Mouse (Mus musculus) spleen, postnatal 36 days (tissue): ENCODE measurements around the gene Ushbp1.
A peak's percentile ranks its signal among the peaks of the same experiment; 100 is the strongest.
"Not testable (repeated sequence)": the region's sequence is repeated elsewhere in the genome, so short reads cannot be mapped to it uniquely, and the experiment has no call there.

Experiments used
- DNase-seq, 2 experiments: peaks; one replicate each; pipeline ENCODE4 v3.0.0; 2022; ENCODE audit warnings: low spot score in 2 of 2, mixed read lengths in 1 of 2

Gene Ushbp1

DNA sequence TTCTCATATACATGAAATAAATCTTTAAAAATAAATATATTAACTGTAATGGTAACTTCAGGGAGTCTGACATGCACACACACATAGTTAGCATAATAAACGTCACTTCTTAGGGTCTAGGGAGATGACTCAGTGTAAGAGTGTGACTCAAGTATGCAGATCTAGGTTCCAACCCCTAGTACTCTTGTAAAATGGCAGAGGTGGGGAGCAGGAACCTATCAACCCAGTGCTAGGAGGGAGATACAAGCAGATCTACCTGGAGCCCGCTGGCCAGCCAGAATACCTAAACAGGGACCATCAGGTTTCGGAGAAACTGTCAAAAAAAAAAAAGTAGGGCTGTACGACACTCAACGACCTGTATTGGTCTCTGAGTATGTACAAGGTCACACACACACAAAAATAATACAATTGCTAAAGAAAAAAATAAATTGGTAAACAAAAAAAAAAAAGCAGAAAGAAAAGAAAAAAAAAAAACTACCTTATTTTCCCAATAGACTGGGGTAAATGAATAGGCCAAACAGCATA is 24.8 kb downstream of the Ushbp1 start:
- no peak for DNase-seq

DNA sequence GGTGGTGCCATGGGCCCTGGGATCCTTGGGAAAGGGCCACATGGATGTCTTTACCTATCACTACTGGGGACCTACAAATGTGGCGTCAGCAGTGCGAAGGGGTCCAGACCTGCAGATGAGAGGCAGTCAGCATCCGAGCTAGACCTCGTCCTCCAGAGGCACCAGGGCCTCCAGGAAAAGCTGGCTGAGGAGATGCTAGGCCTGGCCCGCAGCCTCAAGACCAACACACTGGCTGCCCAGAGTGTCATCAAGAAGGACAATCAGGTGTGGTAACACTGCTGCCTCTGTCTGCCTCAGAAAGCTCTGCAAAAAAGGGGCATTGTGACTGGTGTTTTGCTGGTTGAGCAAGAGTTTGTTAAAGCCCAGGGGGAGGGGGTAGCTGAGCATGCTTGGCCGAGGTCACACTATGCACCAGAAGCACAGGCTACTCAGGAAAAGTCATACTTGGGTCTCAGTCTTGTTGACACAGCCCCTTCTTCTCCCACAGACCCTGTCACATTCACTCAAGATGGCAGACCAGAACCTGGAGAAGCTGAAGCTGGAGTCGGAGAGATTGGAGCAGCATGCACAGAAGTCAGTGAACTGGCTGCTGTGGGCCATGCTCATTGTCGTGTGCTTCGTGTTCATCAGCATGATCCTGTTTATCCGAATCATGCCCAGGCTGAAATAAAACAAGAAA is 26.4 kb downstream of the Ushbp1 start:
- DNase-seq, result no peak

DNA sequence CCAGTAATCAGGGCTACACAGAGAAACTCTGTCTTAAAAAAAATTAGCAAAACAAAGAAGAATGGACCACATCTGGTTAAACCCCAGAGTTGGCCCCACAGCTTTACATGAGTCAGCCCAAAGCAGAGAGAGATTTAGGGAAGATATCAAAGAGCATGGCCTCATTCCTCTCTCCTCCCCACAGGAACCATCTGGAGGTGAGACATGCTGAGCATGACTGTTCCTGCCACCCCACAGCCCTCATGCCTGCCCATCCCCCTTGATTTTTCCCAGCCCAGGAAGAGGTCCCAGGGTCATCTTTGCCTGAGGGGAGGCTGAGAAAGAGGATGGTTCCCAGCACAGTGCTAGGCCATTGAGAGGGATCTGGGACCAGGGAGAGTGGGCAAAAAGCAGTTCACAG is 27.2 kb downstream of the Ushbp1 start:
- DNase-seq, result no peak

DNA sequence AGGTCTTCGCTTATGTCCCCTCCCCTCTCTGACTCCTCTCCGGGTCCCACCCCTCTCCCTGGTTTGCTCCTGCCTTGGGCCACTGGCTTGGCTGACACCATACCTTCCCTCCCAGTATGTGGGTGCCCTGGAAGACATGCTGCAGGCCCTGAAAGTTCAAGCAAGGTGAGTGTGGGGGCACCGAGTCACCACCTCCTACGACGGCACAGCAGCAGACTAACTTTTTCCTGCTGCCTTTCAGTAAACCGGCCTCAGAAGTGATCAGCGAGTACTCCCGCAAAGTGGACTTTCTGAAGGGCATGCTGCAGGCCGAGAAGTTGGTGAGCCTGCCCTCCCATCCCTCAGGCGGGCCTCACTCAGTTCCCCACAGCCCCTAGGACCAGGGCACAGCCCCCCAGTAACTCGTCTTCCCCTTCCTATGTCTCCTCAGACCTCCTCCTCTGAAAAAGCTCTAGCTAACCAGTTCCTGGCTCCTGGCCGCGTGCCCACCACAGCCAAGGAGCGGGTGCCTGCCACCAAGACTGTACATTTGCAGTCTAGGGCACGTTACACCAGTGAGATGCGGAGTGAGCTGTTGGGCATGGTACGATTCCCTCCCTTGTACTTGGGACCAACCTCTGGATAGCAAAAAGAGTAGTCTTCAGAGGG is 27.9 kb downstream of the Ushbp1 start:
- no peak for DNase-seq

DNA sequence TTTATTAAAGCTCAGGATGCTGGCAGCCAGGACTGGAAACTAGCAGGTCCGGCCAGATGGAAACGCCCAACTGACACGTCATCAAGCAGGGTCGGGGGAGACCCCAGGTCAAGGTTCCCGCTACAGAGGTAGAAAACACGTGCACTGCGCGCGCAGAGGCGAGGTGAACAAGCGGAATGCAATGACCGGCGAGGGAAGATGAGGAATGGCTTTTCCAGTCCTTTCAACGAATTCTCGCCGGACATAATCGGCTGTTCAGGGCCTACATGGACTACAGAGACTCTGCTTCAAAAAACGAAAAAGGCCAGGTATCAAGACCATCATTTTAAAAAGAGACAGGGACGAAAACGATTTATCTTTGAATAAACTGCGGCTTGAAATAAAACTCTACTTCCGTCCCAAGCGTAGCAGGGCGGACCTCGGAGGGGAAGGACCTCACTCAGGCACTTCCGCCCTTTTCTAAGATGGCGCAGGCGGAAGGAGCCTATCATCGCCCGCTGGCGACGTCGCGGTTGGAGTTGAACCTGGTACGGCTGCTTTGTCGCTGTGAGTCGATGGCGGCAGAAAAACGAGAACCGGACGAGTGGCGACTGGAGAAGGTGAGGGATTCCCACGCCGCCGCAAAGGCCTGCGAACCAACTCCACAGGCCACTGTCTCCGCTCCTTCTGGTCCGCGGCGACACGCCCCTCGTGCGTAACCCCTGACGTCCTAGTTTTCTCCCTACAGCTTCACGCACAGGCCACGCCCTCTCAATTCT is 28.7 kb downstream of the Ushbp1 start, which contains the start of gene Use1:
Gene Use1 (plus strand): TSS at position 78 of the 758 bp plus-strand sequence.
- peak; percentile 91 to 92 for DNase-seq

DNA sequence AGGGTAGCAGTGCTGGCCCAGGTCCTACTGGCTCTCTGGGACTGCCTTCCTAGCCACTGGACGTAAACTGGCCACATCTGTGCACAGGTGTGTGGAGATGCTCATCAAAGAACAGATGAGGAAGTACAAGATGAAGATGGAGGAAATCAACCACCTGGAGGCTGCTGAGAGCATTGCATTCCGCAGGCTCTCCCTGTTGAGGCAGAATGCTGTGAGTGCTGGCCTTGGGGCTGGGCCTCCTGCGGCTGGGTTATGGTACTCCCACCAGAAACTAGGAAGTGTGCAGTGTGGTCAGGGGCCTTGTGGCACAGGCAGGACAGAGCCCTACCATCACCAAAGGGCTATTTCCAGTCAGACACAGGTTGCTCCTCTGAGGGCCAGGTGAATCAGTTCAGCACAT is 37.6 kb downstream of the Ushbp1 start:
- no peak for DNase-seq

DNA sequence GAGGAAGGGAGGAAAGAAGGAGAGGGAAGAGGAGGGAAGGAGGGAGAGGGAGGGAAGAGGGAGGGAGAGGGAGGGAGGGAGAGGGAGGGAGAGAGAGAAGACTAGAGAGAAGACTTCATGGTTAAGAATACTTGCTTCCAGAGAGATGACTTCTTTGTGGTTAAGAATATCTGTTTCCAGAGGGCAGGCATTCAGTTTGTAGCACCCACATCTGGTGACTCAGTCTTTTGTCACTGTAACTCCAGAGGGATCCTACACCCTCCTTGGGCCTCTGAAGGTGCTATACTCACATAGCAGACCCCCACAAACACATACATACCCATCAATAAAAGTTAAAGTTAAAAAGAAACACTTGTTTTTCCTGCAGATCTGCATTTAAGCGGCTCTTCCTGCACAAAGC is 44.1 kb downstream of the Ushbp1 start:
- DNase-seq, result no peak

DNA sequence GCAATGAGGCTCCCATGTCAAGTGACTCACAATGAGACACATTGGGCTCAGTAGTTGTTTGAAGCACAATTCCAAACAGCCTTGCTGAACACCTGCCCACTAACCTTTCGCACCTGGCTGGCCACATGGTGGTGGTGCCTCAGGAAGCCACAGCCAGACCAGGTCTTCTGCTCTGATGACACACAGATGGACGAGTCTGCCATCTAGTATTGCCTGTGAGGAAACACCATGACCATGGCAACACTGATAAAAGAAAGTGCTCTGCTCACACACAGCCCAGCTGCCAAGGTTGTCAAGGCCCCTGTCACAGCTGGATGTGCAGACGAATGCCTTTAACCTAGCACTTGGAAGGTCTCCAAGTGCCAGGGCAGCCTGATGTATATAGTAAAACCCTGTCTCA is 44.5 kb downstream of the Ushbp1 start:
- DNase-seq, result no peak

DNA sequence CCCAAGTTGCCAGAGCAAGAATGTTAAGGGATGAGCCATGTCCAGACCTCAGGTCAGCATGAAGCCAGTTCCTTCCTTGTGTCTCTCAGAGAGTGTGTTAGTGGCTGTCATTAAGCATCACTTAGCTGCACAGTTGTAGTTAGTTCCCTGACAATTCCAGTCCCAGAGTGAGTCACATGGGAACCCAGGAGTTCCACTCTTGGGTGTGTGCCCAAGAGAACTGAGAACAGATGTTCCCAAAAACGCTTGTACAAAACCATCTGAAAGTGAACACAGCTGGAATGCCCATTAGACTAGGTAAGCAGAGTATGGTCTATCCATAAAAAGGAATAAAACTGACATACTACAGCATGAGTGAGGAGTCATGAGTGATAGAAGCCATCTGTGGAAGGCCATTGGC is 49.0 kb downstream of the Ushbp1 start:
- no peak for DNase-seq

DNA sequence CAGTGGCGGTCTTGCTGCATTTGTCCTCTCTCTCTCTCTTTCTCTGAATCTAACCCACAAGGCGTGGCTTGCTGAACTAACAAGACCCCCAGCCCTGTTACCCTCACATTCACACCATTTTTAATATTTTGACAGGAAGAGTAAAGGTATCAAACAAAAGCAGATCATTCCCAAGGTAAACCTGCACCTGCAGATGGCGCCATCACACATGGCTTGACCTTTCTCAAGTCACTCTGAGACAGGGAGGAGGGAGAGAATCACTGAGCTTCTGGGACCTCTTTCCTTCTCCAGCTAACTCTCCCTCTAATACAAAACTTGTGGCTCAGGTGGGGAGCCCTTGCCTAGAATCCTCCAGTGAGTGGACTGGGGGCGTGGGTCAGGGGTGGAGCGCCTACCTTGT is 55.0 kb downstream of the Ushbp1 start:
- DNase-seq, result peak in 1 of 2 experiments; percentile 31

DNA sequence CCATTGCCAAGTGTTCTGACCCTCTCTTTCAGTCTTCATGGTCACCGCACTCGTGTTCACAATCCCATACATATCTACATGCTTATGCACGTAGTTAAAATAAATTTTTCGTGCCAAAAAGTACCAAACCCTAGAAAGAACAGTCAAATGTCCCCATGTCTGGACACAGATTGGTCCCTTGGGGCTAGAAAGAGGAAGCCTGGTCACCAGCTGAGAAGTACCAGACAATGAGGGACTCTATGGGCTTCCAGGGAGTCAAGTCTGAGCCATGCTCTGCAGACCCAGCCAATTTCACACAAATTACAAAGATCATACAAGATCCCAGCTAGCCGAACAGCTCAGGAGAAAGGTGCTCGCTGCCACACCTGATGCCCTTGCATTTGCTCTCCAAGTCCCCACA is 57.8 kb downstream of the Ushbp1 start:
- DNase-seq, result not testable (repeated sequence)
